Mouse (Mus musculus) ES-E14 (cell line): ENCODE measurements at regions not wholly inside any gene's neighbourhood (a gene's known extent, or its start where the extent isn't known, plus 50 kb on each side); places are given as distances from the start of the nearest gene placed in this dataset.

Experiments
- HCFC1 ChIP-seq: IDR thresholded peaks from 2 replicates; pipeline ENCODE4 v1.6.1; 2012; ENCODE audit warnings: low read length, inconsistent platforms, borderline replicate concordance; ENCODE audit not compliant: insufficient read depth
- MAFK ChIP-seq: IDR thresholded peaks from 2 replicates; pipeline ENCODE4 v1.6.1; 2014; ENCODE audit warnings: mild to moderate bottlenecking, low read depth, low read length, inconsistent platforms; ENCODE audit not compliant: insufficient read depth
- ZC3H11A ChIP-seq: IDR thresholded peaks from 2 replicates; pipeline ENCODE4 v1.6.1; 2012; ENCODE audit warnings: low read depth, mild to moderate bottlenecking, inconsistent platforms, low read length, borderline replicate concordance

GRCm38 (mm10) chr5:24266344-24267295 is 84.8 kb downstream of the Kcnh2 start:
- no peak for TF ChIP-seq HCFC1
- TF ChIP-seq MAFK, result no peak
- peak; percentile 62; the same call in 1 of the 2 replicates for TF ChIP-seq ZC3H11A
